Mouse (Mus musculus) erythroblast, embryonic 14.5 days (primary cell): Measurements from ENCODE around the gene Vamp2.

ENCODE experiments used
- GATA1 ChIP-seq: IDR thresholded peaks from 2 replicates; pipeline ENCODE4 v1.6.1; 2012; ENCODE audit warnings: low read length, inconsistent platforms, mixed read lengths
- TAL1 ChIP-seq: IDR thresholded peaks from 3 replicates; pipeline ENCODE4 v1.6.1; 2012; ENCODE audit warnings: low read length, inconsistent platforms, mixed read lengths

DNA sequence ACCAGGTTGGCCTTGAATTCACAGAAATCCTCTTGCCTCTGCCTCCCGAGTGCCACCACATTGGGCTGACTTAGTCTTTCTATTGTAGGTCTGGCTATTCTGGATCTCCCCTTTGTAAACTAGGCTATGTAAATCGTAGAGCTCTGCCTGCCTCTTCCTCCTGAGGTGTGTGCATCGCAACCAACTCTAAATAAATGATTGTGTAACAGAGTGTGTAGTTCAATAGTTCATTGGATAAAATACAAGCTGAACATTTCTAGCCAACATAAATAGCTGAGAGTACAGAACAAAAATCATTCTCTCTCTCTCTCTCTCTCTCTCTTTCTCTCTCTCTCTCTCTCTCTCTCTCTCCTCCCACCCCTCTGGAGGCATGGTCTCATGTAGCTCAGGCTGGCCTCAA is 26.3 kb downstream of the Vamp2 start:
- TF ChIP-seq GATA1 (no peak), TAL1 (no peak)
